Mouse (Mus musculus): Measurements from ENCODE around the gene Galnt18. TPM values are rescaled to one million over a fixed set of nuclear protein-coding genes. Genes with fewer than 3 reads are reported as not detected.

Galnt18 gene
- polyA plus RNA-seq, 1 experiment from 2014 or later: 5.2 TPM

- Histone ChIP-seq H3K4me1 (replicated peaks; ENCODE audit: control insufficient read depth, insufficient read depth, low read length) (no peaks in the 10 kb centered on the region), H3K27ac (ENCODE audit: low read depth, low read length) (no peak overlapping the region), H3K4me3 (ENCODE audit: low read depth, low read length) (no peak overlapping the region), H3K4me2 (replicated peaks; ENCODE audit: low read depth, low read length) (no peak overlapping the region), H3K27me3 (ENCODE audit: control insufficient read depth, insufficient read depth, low read length) (no peaks in the 10 kb centered on the region), H3K36me3 (ENCODE audit: control insufficient read depth, insufficient read depth, low read length) (no peaks in the 10 kb centered on the region), H3K9ac (ENCODE audit: low read depth, low read length) (no peak overlapping the region), H3K9me3 (ENCODE audit: control insufficient read depth, low read length) (no peaks in the 10 kb centered on the region)
- 87% methylated on average over 5 of the region's 5 CpGs for WGBS
- DNase-seq (ENCODE audit: low spot score) (no peak), ATAC-seq (ENCODE audit: low FRiP score) (no peak)
Observed at GRCm38 (mm10) chr7:111799021-111799420, 19.2 kb upstream of the Galnt18 start.

- Histone ChIP-seq H3K4me2 (replicated peaks; ENCODE audit: low read depth, low read length) (no peak overlapping the region), H3K27me3 (ENCODE audit: control insufficient read depth, insufficient read depth, low read length) (no peaks in the 10 kb centered on the region), H3K9me3 (ENCODE audit: control insufficient read depth, low read length) (no peaks in the 10 kb centered on the region), H3K36me3 (ENCODE audit: control insufficient read depth, insufficient read depth, low read length) (no peaks in the 10 kb centered on the region), H3K9ac (ENCODE audit: low read depth, low read length) (no peak overlapping the region), H3K4me1 (replicated peaks; ENCODE audit: control insufficient read depth, insufficient read depth, low read length) (no peaks in the 10 kb centered on the region), H3K4me3 (ENCODE audit: low read depth, low read length) (no peak overlapping the region), H3K27ac (ENCODE audit: low read depth, low read length) (no peak overlapping the region)
- WGBS: 88% methylated on average over 13 of the region's 13 CpGs
- DNase-seq (ENCODE audit: low spot score) (no peak), ATAC-seq (ENCODE audit: low FRiP score) (no peak)
Observed at GRCm38 (mm10) chr7:111797337-111798010, 17.7 kb upstream of the Galnt18 start.

GRCm38 (mm10) chr7:111795059-111795458 lies 15.3 kb upstream of the Galnt18 start:
- DNase-seq (ENCODE audit: low spot score) (no peak), ATAC-seq (ENCODE audit: low FRiP score) (no peak)
- no peak overlapping the region for H3K4me2 ChIP-seq (replicated peaks; ENCODE audit: low read depth, low read length)
- H3K4me1 ChIP-seq (replicated peaks; ENCODE audit: control insufficient read depth, insufficient read depth, low read length): no peaks in the 10 kb centered on the region
- no peak overlapping the region for H3K4me3 ChIP-seq (ENCODE audit: low read depth, low read length)
- no peak overlapping the region for H3K27ac ChIP-seq (ENCODE audit: low read depth, low read length)
- no peaks in the 10 kb centered on the region for H3K9me3 ChIP-seq (ENCODE audit: control insufficient read depth, low read length)
- H3K36me3 ChIP-seq (ENCODE audit: control insufficient read depth, insufficient read depth, low read length): no peaks in the 10 kb centered on the region
- no peaks in the 10 kb centered on the region for H3K27me3 ChIP-seq (ENCODE audit: control insufficient read depth, insufficient read depth, low read length)
- no peak overlapping the region for H3K9ac ChIP-seq (ENCODE audit: low read depth, low read length)

- 90% methylated on average over 3 of the region's 3 CpGs for WGBS
- no peak overlapping the region for H3K4me2 ChIP-seq (replicated peaks; ENCODE audit: low read depth, low read length)
- no peaks in the 10 kb centered on the region for H3K9me3 ChIP-seq (ENCODE audit: control insufficient read depth, low read length)
- no peaks in the 10 kb centered on the region for H3K27me3 ChIP-seq (ENCODE audit: control insufficient read depth, insufficient read depth, low read length)
- DNase-seq (ENCODE audit: low spot score) (no peak), ATAC-seq (ENCODE audit: low FRiP score) (no peak)
- H3K36me3 ChIP-seq (ENCODE audit: control insufficient read depth, insufficient read depth, low read length): no peaks in the 10 kb centered on the region
- no peak overlapping the region for H3K27ac ChIP-seq (ENCODE audit: low read depth, low read length)
- H3K4me1 ChIP-seq (replicated peaks; ENCODE audit: control insufficient read depth, insufficient read depth, low read length): no peaks in the 10 kb centered on the region
- no peak overlapping the region for H3K4me3 ChIP-seq (ENCODE audit: low read depth, low read length)
- no peak overlapping the region for H3K9ac ChIP-seq (ENCODE audit: low read depth, low read length)
Observed at GRCm38 (mm10) chr7:111792154-111792553, 12.4 kb upstream of the Galnt18 start.

- H3K27ac ChIP-seq (ENCODE audit: low read depth, low read length): no peak overlapping the region
- 42% methylated on average over 6 of the region's 6 CpGs for WGBS
Observed at GRCm38 (mm10) chr7:111791347-111791746, 11.6 kb upstream of the Galnt18 start.

GRCm38 (mm10) chr7:111787921-111788320 lies 8.1 kb upstream of the Galnt18 start:
- WGBS: 92% methylated on average over 2 of the region's 2 CpGs
- H3K27ac ChIP-seq (ENCODE audit: low read depth, low read length): no peak overlapping the region
- H3K9ac ChIP-seq (ENCODE audit: low read depth, low read length): no peak overlapping the region
- H3K4me1 ChIP-seq (replicated peaks; ENCODE audit: control insufficient read depth, insufficient read depth, low read length): no peaks in the 10 kb centered on the region
- H3K9me3 ChIP-seq (ENCODE audit: control insufficient read depth, low read length): no peaks in the 10 kb centered on the region
- no peaks in the 10 kb centered on the region for H3K27me3 ChIP-seq (ENCODE audit: control insufficient read depth, insufficient read depth, low read length)
- H3K4me2 ChIP-seq (replicated peaks; ENCODE audit: low read depth, low read length): no peak overlapping the region
- DNase-seq (ENCODE audit: low spot score): no peak
- ATAC-seq (ENCODE audit: low FRiP score): no peak
- H3K4me3 ChIP-seq (ENCODE audit: low read depth, low read length): no peak overlapping the region
- no peaks in the 10 kb centered on the region for H3K36me3 ChIP-seq (ENCODE audit: control insufficient read depth, insufficient read depth, low read length)

More at GRCm38 (mm10) chr7:111791347-111791746, 11.6 kb upstream of the Galnt18 start:
- ATAC-seq (ENCODE audit: low FRiP score) (no peak), DNase-seq (ENCODE audit: low spot score) (peak; percentile 3)
- no peaks in the 10 kb centered on the region for H3K27me3 ChIP-seq (ENCODE audit: control insufficient read depth, insufficient read depth, low read length)
- no peaks in the 10 kb centered on the region for H3K36me3 ChIP-seq (ENCODE audit: control insufficient read depth, insufficient read depth, low read length)
- no peak overlapping the region for H3K4me2 ChIP-seq (replicated peaks; ENCODE audit: low read depth, low read length)
- H3K4me3 ChIP-seq (ENCODE audit: low read depth, low read length): no peak overlapping the region
- no peak overlapping the region for H3K9ac ChIP-seq (ENCODE audit: low read depth, low read length)
- H3K9me3 ChIP-seq (ENCODE audit: control insufficient read depth, low read length): no peaks in the 10 kb centered on the region
- no peaks in the 10 kb centered on the region for H3K4me1 ChIP-seq (replicated peaks; ENCODE audit: control insufficient read depth, insufficient read depth, low read length)

GRCm38 (mm10) chr7:111785478-111785877 lies 5.7 kb upstream of the Galnt18 start:
- H3K27me3 ChIP-seq (ENCODE audit: control insufficient read depth, insufficient read depth, low read length): peaks cover 2% of the 10 kb centered on the region; the same call in 1 of the 2 replicates
- WGBS: 75% methylated on average over 8 of the region's 8 CpGs
- no peaks in the 10 kb centered on the region for H3K9me3 ChIP-seq (ENCODE audit: control insufficient read depth, low read length)
- H3K4me2 ChIP-seq (replicated peaks; ENCODE audit: low read depth, low read length): no peak overlapping the region
- no peak overlapping the region for H3K9ac ChIP-seq (ENCODE audit: low read depth, low read length)
- ATAC-seq (ENCODE audit: low FRiP score) (no peak), DNase-seq (ENCODE audit: low spot score) (no peak)
- H3K36me3 ChIP-seq (ENCODE audit: control insufficient read depth, insufficient read depth, low read length): no peaks in the 10 kb centered on the region
- no peaks in the 10 kb centered on the region for H3K4me1 ChIP-seq (replicated peaks; ENCODE audit: control insufficient read depth, insufficient read depth, low read length)
- no peak overlapping the region for H3K4me3 ChIP-seq (ENCODE audit: low read depth, low read length)
- H3K27ac ChIP-seq (ENCODE audit: low read depth, low read length): no peak overlapping the region

GRCm38 (mm10) chr7:111782126-111782525 lies 2.3 kb upstream of the Galnt18 start:
- WGBS: 50% methylated on average over 5 of the region's 5 CpGs
- Histone ChIP-seq H3K4me2 (replicated peaks; ENCODE audit: low read depth, low read length) (no peak overlapping the region), H3K4me1 (replicated peaks; ENCODE audit: control insufficient read depth, insufficient read depth, low read length) (no peaks in the 10 kb centered on the region), H3K36me3 (ENCODE audit: control insufficient read depth, insufficient read depth, low read length) (no peaks in the 10 kb centered on the region), H3K9ac (ENCODE audit: low read depth, low read length) (no peak overlapping the region), H3K4me3 (ENCODE audit: low read depth, low read length) (no peak overlapping the region), H3K9me3 (ENCODE audit: control insufficient read depth, low read length) (no peaks in the 10 kb centered on the region), H3K27ac (ENCODE audit: low read depth, low read length) (no peak overlapping the region), H3K27me3 (ENCODE audit: control insufficient read depth, insufficient read depth, low read length) (peaks cover 2% of the 10 kb centered on the region; the same call in 1 of the 2 replicates)
- ATAC-seq (ENCODE audit: low FRiP score) (no peak), DNase-seq (ENCODE audit: low spot score) (peak; percentile 81)

- Histone ChIP-seq H3K4me1 (replicated peaks; ENCODE audit: control insufficient read depth, insufficient read depth, low read length) (no peaks in the 10 kb centered on the region), H3K36me3 (ENCODE audit: control insufficient read depth, insufficient read depth, low read length) (no peaks in the 10 kb centered on the region), H3K4me2 (replicated peaks; ENCODE audit: low read depth, low read length) (no peak overlapping the region), H3K9ac (ENCODE audit: low read depth, low read length) (no peak overlapping the region), H3K27me3 (ENCODE audit: control insufficient read depth, insufficient read depth, low read length) (peaks cover 2% of the 10 kb centered on the region; the same call in 1 of the 2 replicates), H3K4me3 (ENCODE audit: low read depth, low read length) (no peak overlapping the region), H3K9me3 (ENCODE audit: control insufficient read depth, low read length) (no peaks in the 10 kb centered on the region), H3K27ac (ENCODE audit: low read depth, low read length) (no peak overlapping the region)
- ATAC-seq (ENCODE audit: low FRiP score) (no peak), DNase-seq (ENCODE audit: low spot score) (no peak)
- WGBS: 84% methylated on average over 6 of the region's 6 CpGs
Observed at GRCm38 (mm10) chr7:111781316-111781715, 1.5 kb upstream of the Galnt18 start.
